Comparison of ENCODE assay signal across 16 mouse cellular contexts in the genomic region with DNA sequence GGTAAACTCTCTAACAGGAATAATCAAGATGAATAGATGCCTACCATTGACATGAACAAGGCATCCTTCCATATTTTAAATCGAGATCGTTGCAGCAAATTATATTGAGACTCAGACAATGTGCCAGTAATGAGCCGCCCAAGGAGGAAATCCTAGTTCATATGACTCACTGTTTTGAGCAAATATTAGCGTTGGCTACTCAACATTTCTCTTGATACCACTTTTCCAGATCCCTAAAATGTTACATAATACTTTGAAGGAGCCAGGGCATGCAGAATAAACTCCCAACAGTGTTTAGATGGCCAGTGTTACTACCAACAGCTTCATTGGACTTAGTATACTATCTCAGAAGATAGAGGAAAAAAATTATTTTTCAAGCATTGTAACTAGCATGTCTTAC.
A peak's percentile ranks its signal among the peaks of the same experiment; 100 is the strongest.
DNase-seq lines count a peak whose midpoint lies in the region.
"Had no signal": no experiment of that assay in that cellular context is flagged by ENCODE, and none has a peak within 500 bp of the region (broad histone marks: within the 10 kb centered on the region; RNA-seq: fewer than 3 reads in every experiment).

No protein-coding gene starts in this region.

- peak; percentile 19 to 20 for DNase-seq in heart, adult 9 months (ENCODE audit: low spot score in 2 of 2)
- no peak for DNase-seq in heart, postnatal 14 days
- DNase-seq in lung, postnatal 36 days, result peak; percentile 42
- DNase-seq in lung, postnatal 10 days, result no peak
- DNase-seq in gonadal fat pad, adult 2 months (ENCODE audit: low read depth), result peak; percentile 47
- no peak for DNase-seq in Muller cell, postnatal 12 days (ENCODE audit: inconsistent ontology term)
- DNase-seq: adrenal gland, adult 8-10 months; adrenal gland, postnatal 25 days; cerebellum, adult 11-12 months; cerebellum, adult 8-10 months; cerebellum, postnatal 10 days; cerebellum, postnatal 36 days; embryo, embryonic 11 days; forebrain, postnatal 0 days; gastrocnemius, adult 2 months; gastrocnemius, postnatal 14 days had no signal

- intact Hi-C loops in heart, postnatal 14 days (cut with DNase I), result no loop called here

Comparison
In these comparisons a context has a peak if more than half of its experiments do, and no peak if none do; other contexts are left out.
1. DNase-seq: peak in heart, adult 9 months (2 of 2), lung, postnatal 36 days (single experiment) and gonadal fat pad, adult 2 months (single experiment); none in heart, postnatal 14 days (0 of 2), lung, postnatal 10 days (single experiment) and Muller cell, postnatal 12 days (single experiment).